Mouse (Mus musculus) adrenal gland, postnatal 4 days (tissue): ENCODE measurements around the gene Ugt1a6a. TPM values are rescaled to one million over a fixed set of nuclear protein-coding genes. Genes with fewer than 3 reads are reported as not detected.
"Not testable (repeated sequence)": the region's sequence is repeated elsewhere in the genome, so short reads cannot be mapped to it uniquely, and the experiment has no call there.

Source experiments
- DNase-seq, 2 experiments: peaks; one replicate each; pipeline ENCODE4 v3.0.0; 2021 to 2022; ENCODE audit warnings: low spot score in 2 of 2, mixed read lengths in 2 of 2
- long read RNA-seq, 2 experiments: library from polyadenylated mRNA; stranded (forward); transcript quantifications; one replicate each; pipeline ENCODE4 v2.0.0; 2021
- total RNA-seq, 2 experiments: library from RNA; stranded (reverse); gene quantifications; 2 replicates each; pipeline ENCODE4 v1.2.3; 2021

The Ugt1a6a gene
- 1 to 10 TPM; 5.2 to 6.3 TPM for total RNA-seq
- long read RNA-seq, experiment 1, transcript Ugt1a6a-202 (6 exons, 2,297 nt): major isoform, 11 of 12 reads
- long read RNA-seq, experiment 1, partial matches to known transcripts: 0 of 12 reads
- long read RNA-seq, experiment 1, other reads (novel, unspliced or antisense): 1 of 12 reads
- long read RNA-seq, experiment 2, transcript Ugt1a6a-202 (6 exons, 2,297 nt): major isoform, 7 of 9 reads
- long read RNA-seq, experiment 2, partial matches to known transcripts: 0 of 9 reads
- long read RNA-seq, experiment 2, other reads (novel, unspliced or antisense): 1 of 9 reads

GRCm38 (mm10) chr1:88134457-88135011, at the start of gene Ugt1a6a:
Gene Ugt1a6a, plus strand, starts transcription at chr1:88134809.
- DNase-seq: not testable (repeated sequence)

GRCm38 (mm10) chr1:88086125-88086524, 48.5 kb upstream of the Ugt1a6a start:
- DNase-seq: no peak

- no peak for DNase-seq
These were observed 47.1 kb upstream of the Ugt1a6a start, which contains the start of gene Ugt1a8 for GRCm38 (mm10) chr1:88087513-88087912. Gene Ugt1a8, plus strand, starts transcription at chr1:88087813.

GRCm38 (mm10) chr1:88092341-88092740, 42.3 kb upstream of the Ugt1a6a start:
- no peak for DNase-seq

- DNase-seq: not testable (repeated sequence)
These were observed 40.3 kb upstream of the Ugt1a6a start for GRCm38 (mm10) chr1:88094270-88094676.

- no peak for DNase-seq
These were observed 39.6 kb upstream of the Ugt1a6a start, which contains the start of gene Ugt1a7c for GRCm38 (mm10) chr1:88094941-88095492. Gene Ugt1a7c, plus strand, starts transcription at chr1:88095062.

- not testable (repeated sequence) for DNase-seq
These were observed 36.1 kb upstream of the Ugt1a6a start for GRCm38 (mm10) chr1:88098546-88098945.

- not testable (repeated sequence) for DNase-seq
These were observed 34.9 kb upstream of the Ugt1a6a start for GRCm38 (mm10) chr1:88099691-88100090.

- not testable (repeated sequence) for DNase-seq
These were observed 31.6 kb upstream of the Ugt1a6a start, which contains the start of gene Ugt1a6b for GRCm38 (mm10) chr1:88103019-88103418. Gene Ugt1a6b, plus strand, starts transcription at chr1:88103252.

- not testable (repeated sequence) for DNase-seq
These were observed 30.7 kb upstream of the Ugt1a6a start for GRCm38 (mm10) chr1:88103697-88104468.

- DNase-seq: no peak
These were observed 29.8 kb upstream of the Ugt1a6a start for GRCm38 (mm10) chr1:88104667-88105430.

GRCm38 (mm10) chr1:88105656-88106055, 29.0 kb upstream of the Ugt1a6a start:
- no peak for DNase-seq

- not testable (repeated sequence) for DNase-seq
These were observed 25.5 kb upstream of the Ugt1a6a start for GRCm38 (mm10) chr1:88109027-88109557.

GRCm38 (mm10) chr1:88109604-88110003, 25.0 kb upstream of the Ugt1a6a start:
- DNase-seq: not testable (repeated sequence)

GRCm38 (mm10) chr1:88112769-88113168, 21.8 kb upstream of the Ugt1a6a start:
- not testable (repeated sequence) for DNase-seq

- not testable (repeated sequence) for DNase-seq
These were observed 14.1 kb upstream of the Ugt1a6a start for GRCm38 (mm10) chr1:88120550-88120949.

- DNase-seq: not testable (repeated sequence)
These were observed 13.1 kb upstream of the Ugt1a6a start for GRCm38 (mm10) chr1:88121521-88121920.

GRCm38 (mm10) chr1:88125827-88126360, 8.7 kb upstream of the Ugt1a6a start:
- not testable (repeated sequence) for DNase-seq

- DNase-seq: not testable (repeated sequence)
These were observed 5.5 kb upstream of the Ugt1a6a start for GRCm38 (mm10) chr1:88129091-88129490.

- not testable (repeated sequence) for DNase-seq
These were observed 4.4 kb upstream of the Ugt1a6a start for GRCm38 (mm10) chr1:88130223-88130622.
